Mouse (Mus musculus) layer of hippocampus, postnatal 25 days (tissue): ENCODE measurements around the gene Slc26a9. TPM values are rescaled to one million over a fixed set of nuclear protein-coding genes. Genes with fewer than 3 reads are reported as not detected.

ENCODE experiments used
- DNase-seq, 2 experiments: peaks; one replicate each; pipeline ENCODE4 v3.0.0; 2022; ENCODE audit warnings: mixed read lengths in 2 of 2, low spot score in 1 of 2; ENCODE audit errors: extremely low spot score in 1 of 2
- total RNA-seq, 2 experiments: library from RNA; stranded (reverse); gene quantifications; 2 replicates each; pipeline ENCODE4 v1.2.3; 2021

Slc26a9 gene
- total RNA-seq, 2 experiments from 2014 or later, result 0.12 to 0.15 TPM

DNA sequence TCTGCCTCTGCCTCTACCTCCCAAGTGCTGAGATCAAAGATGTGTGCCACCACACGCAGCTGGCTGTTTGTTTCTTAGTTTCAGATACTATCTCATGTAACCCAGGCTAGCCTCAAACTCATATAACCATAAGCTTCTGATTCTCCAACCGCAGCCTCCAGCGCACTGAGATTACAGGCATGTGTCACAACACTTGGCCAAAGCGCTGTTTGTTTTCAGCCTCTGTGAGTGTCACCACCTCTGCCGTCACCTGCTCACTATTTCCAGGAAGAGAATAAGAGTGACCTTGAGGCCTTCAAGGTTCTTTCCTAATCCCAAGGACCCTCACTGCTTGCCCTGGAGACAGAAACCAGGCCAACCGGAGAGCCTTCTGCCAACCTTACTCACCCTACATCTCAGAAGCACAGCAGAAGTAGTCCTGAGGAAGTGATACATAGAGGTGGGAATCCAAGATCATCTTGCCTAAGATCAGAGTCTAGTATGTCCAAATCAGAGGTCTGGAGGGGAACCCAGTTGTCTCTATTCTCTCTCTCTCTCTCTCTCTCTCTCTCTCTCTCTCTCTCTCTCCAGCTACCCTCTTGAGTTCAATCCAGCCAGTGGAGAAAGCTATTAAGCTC is 9.1 kb upstream of the Slc26a9 start:
- DNase-seq, result no peak

DNA sequence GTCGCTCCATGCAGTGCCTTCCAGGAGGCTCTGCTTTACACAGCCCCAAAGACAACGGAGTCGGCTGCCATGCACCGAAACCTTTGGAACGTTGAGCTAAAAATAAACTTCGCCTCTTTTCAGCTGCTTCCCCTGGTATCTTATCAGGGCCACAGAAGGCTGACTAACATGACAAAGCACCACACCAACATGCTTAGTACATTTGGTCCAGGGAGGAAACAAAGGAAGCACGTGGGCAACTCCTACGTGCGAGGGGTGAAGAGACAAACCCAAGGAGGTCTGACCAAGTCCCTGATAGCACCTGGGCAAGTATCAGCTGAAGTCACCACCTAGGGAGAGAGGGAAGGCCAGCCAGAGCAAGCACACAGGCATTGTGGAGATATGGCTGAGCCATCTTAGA is 7.3 kb upstream of the Slc26a9 start:
- no peak for DNase-seq

DNA sequence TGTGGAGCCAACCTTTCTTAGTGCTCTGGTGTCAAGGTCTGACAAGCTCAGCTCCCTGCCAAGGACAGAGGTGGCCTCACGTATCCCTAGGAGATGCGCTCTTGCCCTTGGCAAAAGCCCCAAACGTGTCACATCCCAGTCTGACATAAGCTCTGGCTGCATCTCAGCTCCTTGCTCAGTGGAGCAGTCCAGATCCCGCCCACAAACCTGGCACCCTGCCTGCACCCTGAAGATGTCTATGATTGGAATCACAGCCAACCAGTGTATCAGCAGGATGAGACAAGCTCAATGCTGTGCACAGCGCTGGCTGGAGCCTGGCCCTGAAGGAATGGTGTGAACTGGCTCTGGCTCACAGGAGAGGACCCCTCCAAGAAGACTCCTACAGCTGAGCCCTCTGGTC is 6.6 kb upstream of the Slc26a9 start:
- peak; percentile 75 to 88 for DNase-seq

DNA sequence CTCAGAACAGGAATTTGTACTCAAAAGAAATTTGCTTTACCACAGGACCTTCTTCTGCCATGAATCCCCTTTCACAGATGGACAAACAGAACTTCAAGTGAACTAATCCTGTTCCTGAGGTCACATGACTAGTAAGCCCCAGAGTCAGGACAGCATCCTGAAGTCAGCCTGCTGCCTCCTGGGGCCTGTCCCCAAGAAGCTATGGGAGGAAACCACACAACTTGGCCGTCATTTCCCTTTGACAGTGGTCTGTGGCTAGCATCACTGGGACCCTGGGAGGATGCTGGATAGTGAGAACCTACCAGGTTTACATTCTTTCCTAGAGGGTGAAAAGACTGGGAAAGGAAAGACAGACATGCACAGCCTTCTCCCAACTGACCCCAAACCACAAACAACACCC is 5.1 kb upstream of the Slc26a9 start:
- no peak for DNase-seq

DNA sequence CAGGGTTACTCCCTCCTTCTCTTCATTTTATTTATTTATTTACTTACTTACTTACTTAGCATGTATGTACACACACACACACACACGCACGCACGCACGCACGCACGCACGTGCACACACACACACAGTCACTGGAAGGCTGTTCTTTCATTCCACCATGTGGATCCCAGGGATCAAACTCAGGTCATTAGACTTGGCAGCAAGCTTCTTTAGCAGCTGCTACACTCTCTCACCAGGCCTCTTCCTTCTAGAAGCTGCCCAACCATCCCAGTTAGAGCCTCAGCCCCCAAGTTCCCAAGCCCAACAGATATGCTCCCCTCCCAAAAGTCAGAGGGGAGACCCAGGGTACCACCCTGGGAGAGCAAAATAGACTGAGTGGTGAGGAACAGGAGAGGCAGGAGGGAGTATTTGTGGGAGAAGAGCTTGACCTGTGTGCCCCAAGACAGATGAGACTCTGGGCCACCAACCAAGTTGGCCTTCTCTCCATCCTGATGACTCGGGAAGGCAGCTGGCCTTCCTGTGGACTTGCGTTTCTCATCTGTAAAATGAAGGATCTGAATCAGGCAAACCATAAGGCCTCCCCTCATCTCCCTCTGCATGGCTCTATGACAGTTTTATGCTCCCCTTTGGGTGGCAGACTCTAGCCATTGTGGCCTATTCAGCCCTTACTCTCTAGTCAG is 4.2 kb upstream of the Slc26a9 start:
- no peak for DNase-seq

DNA sequence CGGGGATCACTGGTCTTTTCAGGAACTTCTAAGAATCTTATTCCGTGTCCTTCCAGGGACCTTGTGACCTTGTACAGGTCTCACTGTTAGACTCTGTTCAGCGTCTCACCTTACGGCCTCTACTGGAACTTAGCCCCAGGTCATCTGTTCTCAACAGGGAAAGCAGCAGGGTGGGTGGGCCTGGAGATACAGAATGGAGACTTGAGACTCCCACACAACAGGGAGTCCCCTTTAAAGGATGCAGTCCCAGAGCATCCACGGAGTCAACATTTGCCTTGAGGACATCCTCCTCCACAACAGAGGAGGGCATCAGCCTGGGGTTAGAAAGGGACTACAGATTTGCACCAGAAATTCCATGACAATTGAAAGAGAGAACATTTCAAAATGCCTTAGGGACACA is 1.6 kb downstream of the Slc26a9 start:
- DNase-seq, result no peak

DNA sequence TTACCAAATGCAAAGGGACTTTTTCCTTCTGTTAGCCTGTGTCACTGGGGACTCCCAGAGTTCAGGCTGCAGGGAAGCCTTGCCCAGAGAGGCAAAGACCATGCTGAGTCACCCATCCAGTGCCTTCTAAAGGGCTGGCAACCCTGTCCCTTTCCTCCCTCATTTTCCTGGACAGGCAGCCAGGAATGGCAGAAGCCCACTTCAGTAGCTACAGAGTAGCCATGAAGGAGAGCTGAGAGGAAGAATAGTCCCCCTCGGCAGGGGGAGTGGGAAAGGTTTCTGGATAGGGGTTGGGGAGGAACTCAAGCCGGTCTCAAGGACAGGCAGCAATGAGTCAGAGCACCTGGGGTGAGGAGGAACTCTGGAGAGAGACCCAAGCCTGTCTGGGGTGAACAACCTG is 3.9 kb downstream of the Slc26a9 start:
- no peak for DNase-seq

DNA sequence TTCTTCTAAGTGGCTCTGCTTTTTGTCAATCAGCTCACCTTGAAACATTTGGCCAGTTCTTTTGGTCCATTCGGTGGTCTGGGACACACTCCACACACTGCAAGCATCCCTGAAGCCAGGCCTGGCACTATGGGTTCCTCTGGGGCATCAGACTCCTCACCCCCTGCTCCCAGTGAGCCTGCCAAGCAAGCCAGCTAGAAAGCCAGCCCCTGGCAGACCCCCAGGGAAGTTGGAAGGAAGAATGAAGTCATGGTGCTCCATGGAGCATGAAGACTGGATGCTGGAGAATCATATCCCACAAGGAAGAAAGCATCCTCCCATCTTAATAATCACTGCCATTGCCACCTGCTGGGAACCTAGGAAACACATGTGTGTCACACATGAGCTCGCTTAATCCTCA is 4.8 kb downstream of the Slc26a9 start:
- no peak for DNase-seq

DNA sequence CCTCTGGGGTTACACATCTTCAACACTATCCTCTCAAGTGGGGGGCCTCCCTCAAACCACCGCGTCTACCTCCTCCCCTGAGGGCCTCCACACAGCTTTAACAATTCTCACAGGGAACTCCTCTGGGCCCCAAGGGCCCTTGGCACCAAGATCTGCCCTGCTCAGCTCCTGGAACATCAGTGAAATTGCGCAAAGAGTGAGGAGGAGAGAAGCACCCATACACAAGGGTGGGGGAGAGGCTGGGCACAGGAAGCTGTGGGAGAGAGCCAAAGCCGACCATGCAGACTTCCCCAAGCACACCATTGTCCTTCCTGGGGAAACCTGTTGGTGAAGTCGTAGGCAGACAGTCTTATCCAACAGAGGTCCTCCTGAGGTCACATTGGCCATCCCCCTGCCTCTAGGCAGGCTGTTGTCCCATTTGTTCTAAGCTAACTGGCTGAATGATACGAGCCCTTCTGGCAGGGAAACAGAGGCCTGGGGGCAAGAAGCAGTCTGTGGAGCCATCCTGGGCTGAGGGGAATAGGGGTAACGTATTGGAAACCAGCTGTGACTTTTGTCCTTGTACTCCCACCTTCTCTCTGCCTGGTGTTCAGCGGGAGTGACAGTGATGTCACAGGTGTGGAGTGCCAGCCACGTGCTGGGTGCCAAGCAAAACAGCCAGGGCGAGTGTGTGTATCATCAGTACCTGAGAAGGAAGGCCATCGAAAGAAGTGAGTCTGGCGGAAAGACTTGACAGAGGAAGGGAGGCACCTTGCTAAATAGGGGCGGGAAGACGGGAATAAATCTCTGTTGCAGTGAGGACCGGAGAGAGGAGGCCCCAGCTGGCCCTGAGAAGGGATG is 6.1 kb downstream of the Slc26a9 start:
- DNase-seq, result no peak

DNA sequence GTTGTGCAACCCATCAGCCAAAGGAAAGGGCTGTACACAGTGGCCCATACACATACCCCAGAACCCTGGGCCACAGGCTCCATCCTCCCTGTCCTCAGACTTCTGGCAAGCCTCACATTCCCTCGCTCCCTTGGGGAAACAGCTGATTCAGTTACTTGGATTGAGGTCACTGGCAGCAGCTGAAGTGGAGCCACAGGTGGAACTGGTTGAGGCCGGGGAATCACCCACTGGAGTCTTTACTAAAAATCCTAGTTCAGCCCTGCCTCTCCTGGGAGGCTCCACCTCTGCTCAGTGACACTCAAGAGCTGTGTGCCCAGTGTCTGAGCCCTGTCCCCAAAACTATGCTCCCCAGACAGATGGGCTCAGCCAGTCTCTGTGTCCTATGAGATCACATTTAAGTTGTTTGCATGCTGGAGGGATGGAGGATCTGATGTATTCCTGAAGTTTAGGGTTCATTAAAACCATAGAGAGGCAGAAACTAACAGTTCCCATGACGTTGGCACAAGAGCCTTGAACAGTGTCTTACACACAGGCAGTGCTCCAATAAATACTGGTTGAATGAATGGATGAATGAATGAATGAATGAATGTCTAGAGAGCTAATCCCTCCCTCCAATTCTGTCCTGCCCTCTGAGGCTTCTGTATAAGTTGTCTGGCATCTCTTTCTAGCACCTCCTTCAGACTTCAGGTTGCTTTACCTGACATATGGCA is 7.5 kb downstream of the Slc26a9 start:
- no peak for DNase-seq

DNA sequence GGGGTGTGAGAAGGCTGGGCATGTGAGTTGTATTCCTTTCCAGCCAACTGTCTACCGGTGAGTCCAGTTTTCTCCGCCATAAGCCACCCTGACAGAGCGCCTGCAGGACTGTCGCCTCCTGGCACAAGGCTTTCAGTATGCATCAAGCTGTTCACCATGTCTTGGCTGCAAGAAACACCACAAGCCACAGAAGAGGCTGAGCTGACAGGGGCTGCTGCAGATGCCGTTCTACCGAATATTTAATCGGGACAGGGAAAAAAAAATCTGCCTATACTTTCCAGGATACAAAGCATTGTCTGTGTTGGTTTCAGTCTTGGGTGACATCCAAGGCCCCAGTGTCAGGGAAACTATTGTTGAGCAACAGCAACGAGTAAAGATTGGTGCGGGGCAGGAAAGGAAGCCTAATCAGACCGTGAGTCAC is 8.1 kb downstream of the Slc26a9 start:
- no peak for DNase-seq

DNA sequence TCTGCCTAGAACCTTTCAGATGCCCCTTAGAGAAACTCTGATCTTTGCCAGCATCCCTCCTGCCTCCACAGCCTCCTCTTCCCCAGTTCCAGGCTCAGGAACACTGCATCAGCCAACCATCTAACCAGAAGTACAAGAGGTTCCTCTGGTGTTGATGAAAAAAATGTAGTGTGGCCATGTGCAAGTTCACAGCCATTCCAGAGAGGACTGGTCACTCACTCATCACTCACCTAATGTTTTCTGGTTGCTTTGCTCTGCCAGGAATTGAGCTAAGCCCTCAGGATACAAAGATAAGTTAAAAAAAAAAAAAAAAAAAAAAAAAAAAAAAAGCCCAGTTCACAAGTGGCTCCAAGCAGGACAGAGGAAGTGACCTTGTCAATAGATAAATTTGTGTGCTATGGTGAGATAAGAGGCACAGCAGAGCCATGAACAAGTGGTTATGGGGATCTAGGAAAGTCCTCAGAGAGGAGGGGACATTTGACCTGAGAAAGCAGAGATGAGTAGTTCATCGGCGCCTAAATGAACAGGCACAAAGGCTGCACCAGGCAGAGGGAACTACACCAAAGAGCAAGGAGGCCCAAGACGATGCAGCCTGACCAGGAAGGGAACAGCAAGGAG is 10.5 kb downstream of the Slc26a9 start:
- DNase-seq, result no peak

DNA sequence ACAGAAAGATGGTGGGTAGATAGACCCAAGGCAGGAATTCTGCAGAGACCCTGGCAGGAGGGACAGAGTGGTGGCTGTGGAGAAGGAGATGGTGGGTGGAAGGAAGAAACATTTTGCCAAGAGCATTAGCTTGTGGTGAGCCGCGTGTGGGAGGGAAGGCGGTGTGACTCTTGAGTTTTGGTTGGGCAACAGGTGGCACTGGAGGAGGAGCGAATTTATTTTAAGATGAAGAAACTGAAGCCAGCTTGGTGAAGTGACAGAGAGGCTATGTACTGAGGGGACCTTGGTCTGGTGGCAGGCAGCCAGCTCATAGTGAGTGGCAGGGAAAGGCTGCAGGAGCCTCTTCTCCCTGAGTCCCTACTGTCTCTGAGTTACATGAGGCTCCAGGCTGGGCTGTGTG is 11.1 kb downstream of the Slc26a9 start:
- peak in 1 of 2 experiments; percentile 14 for DNase-seq

DNA sequence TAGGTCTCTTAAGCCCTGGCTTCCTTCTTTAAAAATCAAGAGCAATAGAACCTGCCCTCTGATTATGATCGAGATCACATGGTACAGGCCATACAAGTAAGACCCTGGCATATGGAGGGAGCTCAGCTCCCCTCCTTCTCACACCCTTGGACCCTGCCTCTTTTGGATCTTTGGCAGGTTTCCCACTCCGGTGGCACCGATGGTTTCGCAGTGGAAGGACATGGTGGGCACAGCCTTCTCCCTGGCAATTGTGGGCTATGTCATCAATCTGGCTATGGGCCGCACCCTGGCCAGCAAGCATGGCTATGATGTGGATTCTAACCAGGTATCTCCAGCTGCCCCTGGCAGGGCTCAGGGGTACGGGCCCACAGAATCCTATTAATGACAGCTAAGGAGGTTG is 13.4 kb downstream of the Slc26a9 start:
- no peak for DNase-seq

DNA sequence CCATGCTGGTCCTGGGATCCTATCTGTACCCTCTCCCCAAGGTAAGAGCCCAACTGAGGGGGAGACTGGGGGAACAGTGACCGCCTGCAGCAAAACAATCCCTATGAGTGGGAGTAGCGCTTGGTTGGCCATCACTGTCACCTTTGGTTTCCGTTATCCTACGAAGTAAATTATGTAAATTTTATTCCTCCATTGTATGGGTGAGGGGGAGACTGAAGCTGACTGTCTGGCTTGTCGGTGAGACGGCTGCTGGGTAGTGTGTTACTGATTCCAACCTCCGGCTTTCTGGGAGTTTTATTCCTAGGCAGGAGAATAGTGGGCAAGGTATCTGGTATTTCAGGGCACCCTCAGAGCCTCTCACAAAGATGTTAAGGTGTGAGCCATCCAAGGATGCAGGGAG is 15.0 kb downstream of the Slc26a9 start:
- DNase-seq, result no peak

DNA sequence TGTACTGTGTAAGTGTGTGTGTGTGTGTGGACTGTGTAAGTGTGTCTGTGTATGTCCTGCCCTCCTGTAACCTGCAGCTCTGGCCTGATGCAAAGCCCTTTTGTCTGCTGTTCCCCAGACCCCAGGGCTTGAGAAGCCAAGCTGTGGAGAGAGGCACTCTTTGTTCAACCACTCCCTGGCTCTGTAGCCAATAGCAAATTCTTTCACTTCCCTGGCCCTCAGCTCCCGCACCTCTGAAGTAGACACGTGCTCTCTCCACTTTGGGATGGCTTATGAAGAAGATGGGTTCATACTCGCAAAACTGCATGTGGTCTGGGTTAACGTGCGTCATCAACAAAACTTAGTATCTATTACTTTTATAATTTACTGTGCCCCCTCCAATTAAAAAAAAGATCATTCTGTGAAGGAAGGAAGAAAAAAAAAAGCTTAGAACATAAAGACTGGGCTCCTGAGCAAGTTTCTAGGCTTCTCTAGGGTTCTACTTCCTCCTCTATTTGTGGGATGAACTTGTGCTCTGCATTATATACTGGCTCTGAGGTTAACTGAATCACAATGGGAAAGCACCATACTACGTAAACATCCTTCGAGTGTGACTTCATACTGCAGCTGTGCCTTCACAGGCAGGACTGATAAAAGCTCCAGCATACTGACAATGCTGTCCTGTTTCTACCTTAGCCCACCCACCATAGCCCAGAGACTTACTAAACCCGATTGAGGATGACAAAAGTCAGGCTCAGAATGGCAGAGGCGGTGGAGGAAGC is 16.0 kb downstream of the Slc26a9 start:
- DNase-seq, result no peak

DNA sequence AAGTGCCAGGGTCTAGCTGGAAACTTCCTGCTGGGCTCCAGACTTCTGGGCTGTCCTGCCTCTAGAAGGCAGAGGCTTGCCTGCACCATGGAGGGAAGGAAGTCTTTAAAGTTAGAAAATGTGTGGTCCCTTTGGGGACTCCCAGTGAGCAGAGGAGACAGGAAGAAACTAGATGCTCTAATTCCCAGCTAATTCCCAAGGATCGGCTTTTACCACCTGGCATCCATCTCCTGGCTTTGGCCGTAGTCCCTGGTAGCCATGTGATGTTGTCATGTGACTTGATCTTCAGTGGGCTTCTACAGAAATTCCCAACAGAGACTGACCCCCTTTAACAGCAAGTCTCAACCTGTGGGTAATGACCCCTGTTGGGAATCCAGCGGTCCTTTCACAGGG is 16.6 kb downstream of the Slc26a9 start:
- DNase-seq, result no peak

DNA sequence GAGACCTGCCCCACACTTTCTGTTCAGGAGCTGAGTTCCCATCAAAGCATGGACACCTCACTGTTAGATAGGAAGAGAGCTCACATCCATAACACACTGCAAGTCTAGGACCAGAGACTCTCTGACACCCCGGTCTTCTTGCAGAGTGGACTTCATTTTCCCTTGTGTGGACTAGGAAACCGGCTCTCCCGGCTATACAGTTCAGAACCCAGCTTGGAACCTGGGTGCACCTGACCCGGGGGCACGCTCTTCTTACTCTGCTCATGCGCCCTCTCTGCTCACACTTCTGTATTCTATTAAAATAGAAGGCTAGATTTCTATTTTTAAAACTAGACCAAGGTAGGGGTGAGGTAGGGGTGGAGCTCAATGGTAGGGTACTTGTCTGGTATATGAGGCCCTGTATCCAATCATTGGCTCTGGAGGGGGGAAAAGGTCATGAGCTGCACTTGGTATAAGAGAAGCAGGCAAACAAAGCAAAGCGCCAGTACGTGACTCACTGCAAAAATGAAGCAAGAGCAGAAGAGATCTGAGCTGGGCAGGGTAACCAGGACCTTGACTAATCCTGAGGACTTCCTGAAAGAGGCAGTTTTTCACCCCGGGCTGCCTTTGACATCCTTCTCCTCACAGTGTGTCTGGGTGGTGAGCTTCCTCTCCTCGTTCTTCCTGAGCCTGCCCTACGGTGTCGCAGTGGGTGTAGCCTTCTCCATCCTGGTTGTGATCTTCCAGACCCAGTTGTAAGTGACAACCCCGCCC is 17.4 kb downstream of the Slc26a9 start:
- DNase-seq, result no peak

DNA sequence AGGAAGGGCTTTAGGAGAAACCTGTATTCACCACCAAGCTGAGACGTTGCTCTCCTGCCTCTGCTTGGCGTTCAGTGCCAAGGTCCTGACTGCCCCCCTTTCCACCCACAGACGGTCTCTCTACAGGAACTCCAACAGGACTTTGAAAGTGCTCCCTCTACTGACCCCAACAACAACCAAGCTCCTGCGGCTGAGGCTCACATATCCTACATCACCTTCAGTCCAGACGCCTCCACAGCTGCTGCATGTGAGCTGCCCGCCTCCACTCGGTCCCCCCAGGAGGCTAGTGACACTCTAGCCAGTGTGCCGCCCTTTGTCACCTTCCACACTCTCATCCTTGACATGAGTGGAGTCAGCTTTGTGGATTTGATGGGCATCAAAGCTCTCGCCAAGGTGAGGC is 19.9 kb downstream of the Slc26a9 start:
- DNase-seq, result no peak
